Mouse (Mus musculus): ENCODE measurements at regions not wholly inside any gene's neighbourhood (a gene's known extent, or its start where the extent isn't known, plus 50 kb on each side); places are given as distances from the start of the nearest gene placed in this dataset.
A peak's percentile ranks its signal among the peaks of the same experiment; 100 is the strongest.

DNA sequence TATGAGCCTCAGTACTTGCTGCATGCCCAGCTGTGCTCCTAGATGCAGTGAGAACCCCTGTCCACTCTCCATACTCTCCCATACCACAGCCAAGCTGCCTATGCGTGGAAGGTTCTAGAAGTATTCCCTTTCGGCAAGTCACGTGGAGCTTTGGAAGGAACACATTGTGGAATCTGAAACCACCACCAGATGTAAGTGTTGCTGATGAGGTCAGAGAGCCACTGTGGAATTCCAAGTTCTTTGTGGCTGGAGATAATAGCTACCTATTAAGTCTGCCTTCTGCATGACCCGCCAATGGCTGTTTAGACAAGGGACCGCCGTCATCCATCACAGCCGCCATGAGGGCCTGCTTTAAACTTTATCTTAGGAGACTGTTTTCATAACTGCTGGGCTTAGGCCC is 84.7 kb upstream of the Errfi1 start:
- no peak for DNase-seq (ENCODE audit: low spot score)

DNA sequence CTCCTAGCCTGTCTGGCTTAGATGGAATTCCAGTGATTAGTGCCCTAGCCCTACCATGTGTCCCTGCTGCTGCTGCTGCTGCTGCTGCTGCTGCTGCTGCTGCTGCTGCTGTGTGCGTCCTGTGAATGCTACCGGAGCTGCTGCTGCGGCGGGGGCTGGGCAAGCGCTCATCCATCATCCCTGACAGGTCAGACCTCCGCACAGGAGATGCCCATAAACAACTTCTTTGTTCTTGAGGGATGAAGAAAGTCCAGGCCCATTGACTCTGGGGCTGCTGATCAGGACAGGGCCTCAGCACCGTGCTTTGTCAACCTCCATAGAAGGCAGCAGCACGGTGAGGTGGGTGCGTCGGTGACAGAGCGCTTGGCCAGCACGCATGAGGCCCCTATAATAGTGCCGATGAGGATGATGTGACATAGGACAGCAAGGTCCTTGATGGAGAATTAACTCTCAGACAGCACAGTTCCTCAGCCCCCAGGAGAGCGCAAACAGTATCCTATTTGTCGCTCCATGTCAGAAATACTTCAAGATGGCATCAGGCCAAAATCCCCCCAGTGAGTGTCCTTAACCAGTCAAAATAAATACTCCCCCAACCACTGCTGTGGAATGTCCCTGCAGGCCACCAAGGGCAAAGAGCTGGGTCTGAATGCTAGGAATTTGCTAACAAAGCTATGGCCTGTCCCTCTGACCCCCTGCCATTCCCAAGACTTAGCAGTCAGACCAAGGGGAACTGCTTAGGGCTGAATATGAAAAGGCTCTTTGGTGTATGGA is 95.1 kb upstream of the Errfi1 start:
- no peak for DNase-seq (ENCODE audit: low spot score)

DNA sequence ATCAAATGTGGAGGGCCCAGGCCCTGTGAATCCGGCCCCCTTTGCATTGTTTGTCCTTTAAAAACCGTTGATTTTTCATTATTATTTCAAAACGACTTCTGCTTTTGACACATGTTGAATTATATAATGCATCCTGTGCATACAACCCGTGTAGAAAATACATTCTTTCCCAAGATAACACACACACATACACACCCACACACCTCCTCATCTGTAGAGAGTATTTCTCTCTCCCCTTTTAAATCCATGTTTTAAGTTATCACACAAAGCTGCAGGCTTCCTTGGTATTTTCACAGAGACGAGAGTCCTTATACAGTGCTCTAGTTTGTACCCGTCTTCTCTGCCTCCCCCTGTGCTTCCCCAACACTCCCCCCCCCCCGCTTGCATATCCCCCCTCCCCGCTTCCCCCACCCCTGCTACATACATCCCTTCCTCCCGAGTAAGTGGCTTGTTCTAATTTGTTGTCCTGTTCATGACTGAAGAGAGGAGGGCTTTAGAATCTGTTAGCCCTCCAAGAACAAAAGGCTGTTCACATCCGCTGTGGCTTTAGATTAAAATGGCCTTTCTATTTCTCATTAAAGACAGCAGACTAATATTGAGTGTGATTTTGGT is 95.8 kb upstream of the Errfi1 start:
- DNase-seq (ENCODE audit: low spot score): no peak

DNA sequence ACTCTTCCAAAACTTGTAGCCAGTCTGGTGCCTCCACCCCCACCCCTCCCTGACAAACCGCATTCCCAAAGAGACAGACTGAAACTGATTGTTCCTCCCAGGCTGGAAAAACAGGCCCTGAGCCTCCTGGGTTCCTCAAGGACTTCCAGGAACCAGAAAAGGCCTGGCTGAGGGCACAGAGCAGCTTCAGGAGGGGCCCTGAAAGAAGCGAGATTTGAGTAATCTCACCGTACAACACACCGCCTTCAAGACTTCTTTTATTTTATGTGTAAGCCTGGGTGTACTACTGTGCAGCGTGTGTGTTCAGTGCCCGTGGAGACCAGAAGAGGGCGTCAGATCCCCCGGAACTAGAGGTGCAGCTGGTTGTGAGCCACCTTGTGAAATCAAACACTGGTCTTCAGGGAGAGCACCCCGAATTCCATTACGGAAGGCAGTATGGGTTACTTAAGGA is 96.4 kb upstream of the Errfi1 start:
- no peak for DNase-seq (ENCODE audit: low spot score)

DNA sequence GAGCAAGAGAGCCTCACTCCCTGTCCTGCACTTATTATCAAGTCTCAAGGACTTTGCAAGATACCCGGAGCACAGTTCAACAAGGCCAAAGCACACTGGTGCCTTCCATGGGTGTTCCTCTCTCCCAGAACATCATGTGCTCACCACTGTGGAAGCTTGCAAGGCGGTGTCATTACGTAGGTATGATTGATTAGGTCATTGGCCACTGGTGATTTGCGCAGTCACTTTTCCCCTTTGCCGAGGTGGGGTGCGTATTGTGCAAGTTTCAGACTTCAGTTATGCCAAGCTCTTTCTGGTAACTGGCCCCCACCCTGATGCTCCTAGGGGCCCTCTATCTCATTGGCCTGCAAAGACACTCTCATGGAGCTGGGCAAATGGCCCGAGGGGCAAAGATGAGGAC is 98.3 kb upstream of the Errfi1 start:
- no peak for DNase-seq (ENCODE audit: low spot score)

DNA sequence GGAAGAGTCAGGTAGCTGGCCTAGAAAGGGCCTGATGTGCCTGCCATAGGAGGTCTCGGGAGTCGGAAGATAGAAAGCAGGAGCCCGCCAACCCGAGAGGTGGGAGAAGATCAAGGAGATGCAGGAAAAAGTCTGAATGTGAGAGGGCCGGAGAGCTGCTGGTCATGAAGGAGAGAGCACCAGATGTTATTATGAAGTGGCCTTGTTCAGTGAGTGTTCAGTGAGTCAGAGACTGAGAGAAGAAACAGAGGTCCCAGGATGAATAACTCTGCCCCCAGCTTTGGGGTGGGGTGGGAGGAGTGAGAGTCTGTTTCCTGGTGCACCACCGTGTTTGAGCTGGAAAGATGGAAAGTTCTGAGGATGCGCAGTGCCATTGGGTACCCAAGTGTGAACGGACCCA is 100.2 kb upstream of the Slc45a1 start:
- no peak for DNase-seq (ENCODE audit: low spot score)

DNA sequence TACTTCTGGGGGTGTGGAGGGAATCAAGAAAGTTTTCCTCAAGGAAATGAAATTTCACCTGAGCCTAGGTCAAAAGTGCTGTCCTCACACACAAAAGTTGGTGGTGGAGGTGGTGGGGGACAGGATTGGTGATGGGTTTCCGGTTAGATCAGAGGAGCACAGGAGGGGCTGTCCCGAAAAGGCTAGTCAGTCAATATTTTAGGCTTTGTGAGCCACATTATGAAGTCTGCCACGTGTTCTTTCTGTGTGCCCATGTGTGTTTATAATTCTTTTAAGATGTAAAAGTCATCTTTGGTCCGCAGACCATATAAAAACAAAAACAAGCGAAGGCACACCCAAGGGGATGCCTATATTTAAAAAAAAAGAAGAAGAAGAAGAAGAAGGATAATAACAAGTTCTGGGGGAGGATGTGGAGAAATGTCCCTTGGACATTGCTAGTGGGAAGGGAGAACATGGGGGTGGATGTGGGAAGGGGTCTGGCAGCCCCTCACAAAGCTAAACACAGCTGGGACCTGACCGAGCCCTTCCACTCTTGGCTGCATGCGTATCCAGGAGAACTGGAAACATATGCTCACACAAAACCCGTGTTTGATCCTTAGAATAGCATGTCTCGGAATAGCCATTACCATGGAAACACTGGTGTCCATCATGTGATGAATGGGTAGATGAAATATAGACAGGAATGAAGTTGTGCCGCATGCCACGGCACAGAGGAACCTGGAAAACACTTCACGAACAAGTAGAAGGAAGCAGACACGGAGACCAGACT is 98.7 kb upstream of the Slc45a1 start:
- DNase-seq (ENCODE audit: low spot score): no peak

DNA sequence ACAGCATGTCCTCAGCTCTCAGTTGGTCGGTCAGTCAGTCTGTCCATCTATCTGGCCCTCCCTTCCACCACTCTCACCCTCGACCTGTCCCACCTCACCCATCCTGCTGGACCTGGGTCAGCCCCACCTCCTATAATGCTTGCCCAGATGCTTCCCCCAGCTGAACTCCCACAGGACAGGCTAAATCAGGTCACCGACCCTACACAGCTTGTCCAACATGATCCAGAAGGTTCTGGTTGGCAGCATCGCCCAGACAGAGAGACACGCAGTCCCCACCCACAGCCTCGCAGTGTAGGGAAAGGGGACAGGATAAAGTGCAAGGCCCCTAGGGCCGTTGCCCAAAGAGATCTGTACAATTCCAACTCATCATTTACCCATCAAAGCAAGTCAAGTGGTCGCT is 97.1 kb upstream of the Slc45a1 start:
- DNase-seq (ENCODE audit: low spot score): no peak

DNA sequence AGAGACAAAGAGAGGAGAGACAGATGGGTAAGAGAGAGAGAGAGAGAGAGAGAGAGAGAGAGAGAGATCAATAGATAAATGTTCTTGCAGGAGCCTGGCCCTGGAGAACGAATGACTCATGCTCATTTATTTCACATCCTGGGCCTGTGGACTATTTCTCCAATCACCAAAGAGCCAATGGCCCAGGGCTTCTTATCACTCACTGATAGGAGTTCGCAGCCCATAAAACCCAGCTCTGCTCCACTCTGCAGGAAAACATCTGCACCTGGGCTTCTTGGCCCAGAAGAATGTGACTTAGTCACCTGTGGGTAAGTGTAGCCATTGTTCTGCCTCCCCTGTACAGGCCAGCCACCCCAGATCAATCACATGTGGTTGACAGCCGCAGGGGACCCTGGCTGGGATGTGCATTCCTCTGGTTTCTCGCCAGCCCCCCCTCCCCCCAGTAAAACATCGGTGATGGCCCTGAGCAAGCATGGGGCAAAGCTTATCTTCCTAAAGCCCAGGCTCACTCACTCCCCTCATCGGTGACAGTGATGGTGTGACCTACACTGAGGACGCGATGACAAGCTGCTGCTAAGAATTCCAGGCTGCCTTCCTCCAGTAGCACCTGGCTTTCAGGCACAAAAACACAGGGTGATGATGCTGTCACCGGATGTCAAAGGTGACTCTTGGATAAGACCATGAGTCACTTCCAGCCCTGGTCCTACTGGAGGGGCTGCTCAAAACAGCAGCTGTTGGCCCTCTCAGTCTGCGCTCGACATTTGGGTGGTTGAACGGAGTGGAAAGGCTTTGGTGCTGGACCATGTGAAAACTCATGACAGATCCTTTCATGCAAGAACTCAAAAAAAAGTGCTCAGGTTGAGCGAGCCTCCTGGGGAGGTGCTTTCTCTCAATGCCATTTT is 96.4 kb upstream of the Slc45a1 start:
- no peak for DNase-seq (ENCODE audit: low spot score)

DNA sequence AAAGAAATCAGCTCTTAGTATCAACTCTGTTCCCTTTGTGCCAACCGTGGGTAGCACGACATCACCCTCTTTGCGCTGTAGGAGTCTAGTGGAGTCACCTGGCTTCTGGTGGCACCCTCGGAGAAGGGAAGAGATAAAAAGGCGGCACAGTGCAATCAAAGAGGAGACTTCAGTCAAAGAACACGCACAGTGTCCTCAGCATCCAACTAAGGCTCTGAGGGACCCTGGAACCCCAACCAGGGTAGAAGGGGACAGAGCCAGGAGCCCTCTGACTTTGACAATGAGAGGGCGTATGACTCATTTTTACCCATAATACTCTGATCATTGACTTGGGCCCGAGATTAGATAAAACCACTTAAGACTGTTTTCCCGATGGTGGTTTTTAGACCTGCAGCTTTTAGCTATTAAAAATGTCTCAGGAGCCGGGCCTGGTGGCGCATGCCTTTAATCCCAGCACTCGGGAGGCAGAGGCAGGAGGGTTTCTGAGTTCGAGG is 94.5 kb upstream of the Slc45a1 start:
- DNase-seq (ENCODE audit: low spot score): no peak

DNA sequence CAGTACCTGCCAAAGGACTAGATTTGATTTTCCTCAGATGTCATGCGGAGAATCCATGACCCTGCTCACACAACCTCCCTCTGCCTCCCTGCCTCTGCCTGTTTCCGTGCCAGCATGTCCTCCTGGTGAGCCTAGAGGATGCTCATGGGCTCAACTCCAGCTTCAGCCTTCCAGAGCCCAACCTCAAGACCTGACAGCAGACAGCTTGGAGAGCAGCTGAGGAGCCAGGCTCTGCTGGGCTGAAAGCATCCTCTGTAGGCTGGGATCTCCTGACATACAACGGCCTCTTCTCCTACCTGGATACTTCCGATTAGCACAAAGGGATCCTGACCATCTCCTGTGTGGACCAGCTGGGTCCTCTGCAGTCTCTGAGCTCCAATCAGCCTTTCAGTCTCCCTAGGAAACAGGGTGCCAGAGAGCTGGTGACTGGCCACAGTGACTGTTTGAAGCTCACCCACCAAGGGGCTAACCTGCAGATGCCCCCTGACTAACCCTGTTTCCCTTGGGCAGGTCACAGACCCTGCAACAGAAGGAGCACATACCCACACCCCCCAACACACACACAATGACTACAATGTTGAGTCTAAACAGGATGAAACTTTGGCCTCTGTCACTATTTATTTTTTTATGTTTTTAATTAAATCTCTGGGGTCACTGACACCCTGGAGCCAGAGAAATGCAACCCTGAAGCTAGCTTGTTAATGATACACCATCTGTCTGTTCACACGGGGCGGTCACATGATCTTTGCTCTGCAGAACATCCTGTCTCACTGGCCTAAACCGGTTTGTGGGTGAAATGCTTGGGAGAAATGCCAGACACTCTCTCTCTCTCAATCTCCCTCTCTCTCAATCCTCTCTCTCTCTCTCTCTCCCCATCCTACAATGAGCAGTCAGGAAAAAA is 93.8 kb upstream of the Slc45a1 start:
- DNase-seq (ENCODE audit: low spot score): peak; percentile 53

DNA sequence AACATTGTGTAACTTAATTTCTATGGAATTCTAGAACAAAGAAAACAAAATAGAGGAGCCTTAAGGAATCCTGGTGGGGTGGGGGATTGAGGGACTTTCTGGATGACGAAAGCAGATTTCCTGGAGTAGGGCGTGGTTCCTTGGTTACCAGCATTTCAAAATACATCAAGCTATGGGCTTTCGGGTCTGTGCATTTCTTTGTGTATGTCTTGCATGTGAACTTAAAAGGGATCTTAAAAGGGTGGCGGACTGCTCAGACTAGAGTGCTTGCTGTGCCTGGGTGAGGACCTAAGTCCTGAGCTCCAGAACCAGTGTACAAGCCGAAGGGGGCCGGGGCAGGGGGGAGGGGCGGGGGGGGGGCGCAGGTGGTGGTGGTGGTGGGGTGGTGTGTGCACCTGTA is 91.5 kb upstream of the Slc45a1 start:
- no peak for DNase-seq (ENCODE audit: low spot score)

DNA sequence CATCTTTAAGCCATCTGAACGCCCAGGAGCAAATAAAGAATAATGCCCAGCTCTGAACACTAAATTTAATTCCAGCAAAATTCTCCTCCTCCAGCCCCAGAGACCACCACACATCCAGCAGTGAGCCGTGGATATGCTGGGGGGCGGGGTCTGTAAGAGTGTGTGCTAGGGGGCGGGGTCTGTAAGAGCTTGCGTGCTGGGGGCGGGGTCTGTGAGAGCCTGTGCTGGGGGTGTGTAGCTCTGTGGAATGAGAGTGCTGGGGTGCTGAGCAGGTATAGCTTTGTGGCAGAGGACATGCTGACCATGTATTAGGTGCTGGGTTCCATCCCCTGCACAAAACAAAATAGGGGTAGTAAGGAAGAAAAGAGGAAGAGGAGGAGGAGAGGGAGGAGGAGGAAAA is 91.1 kb upstream of the Slc45a1 start:
- DNase-seq (ENCODE audit: low spot score): no peak

DNA sequence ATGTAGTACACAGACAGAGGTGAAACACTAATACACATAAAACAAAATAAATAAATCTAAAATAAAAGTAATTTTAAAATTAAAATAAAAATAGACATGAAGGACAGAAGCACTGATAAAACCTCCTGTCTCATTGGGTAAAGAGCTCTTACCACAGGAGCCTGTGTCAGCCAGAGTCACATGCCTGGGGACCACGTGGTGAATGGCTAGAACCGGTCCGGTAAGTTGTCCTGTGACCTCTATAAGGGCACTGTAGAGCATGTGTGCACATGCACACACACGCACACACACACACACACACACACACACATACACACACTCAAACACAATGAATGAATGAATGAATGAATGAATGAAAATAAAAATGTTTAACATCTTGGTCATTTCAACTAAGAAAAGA is 89.8 kb upstream of the Slc45a1 start:
- DNase-seq (ENCODE audit: low spot score): no peak

DNA sequence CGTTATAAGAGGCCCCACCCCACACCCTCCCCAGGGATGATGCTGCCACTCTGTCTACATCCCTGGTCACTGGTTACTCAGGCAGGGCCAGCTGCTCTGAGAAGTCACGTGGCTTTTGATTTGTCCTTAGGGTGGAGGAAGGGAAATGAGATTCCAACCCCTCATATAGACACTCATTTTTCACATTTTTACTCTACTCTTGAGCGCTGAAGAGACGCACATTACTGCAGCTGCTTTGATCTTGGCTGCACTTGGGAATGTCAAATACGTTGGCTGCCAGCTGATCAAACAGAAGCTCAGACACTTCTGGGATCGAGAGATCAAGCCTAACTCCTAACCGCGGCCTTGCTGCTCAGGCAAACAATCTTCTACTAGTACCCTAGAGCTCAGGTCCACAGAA is 88.2 kb upstream of the Slc45a1 start:
- no peak for DNase-seq (ENCODE audit: low spot score)

DNA sequence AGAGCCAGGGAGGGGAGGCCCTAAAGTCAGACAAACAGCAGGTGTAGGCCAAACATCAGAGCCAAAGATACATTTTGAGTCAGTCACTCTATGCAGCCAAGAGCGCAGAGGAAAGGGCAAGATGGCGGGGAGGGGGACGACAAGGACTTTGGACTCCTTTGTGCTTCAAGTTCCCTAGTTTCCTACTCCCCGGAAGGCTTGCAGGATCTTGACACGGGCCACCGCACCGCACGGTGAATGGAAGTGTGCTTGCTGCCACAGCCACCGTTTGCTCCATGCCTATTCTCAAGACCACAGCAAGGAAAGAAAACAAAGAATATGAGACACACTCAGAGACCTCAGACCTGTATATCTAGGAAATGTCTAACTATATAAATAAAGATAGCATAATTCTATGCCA is 86.8 kb upstream of the Slc45a1 start:
- no peak for DNase-seq (ENCODE audit: low spot score)

DNA sequence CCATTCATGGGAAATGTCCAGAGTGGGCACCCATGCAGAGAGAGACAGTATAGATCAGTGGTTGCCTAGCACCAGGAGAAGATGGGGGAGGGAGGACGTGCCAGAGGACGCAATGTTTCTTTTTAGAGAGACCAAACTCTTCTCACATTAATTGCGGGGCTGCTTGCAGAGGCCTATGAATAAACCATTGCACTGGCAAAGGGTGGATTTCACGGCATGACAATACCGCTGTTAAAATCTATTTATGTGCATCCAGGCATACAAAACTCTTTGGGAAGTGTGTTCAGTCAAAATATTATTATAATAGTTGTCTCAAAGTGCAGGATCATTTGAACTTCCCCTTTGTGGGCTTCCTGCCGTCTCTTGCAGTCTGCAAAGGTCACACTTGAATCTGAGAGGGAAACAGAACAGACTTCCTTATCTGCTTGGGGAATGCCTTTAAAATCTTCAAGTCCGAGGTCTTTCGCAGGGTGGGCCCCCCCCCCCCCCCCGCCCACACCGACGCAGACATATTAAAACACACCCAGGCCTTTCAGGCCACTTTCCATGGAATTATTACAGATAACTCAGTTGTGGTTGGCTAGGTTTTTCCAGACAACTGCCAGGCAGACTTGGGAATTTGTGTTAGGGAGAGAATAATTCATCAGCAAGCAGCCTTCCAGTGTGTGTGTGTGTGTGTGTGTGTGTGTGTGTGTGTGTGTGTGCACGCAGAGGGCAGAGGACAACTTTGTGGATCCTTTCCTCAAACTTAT is 78.3 kb upstream of the Slc45a1 start:
- DNase-seq (ENCODE audit: low spot score): peak; percentile 76

DNA sequence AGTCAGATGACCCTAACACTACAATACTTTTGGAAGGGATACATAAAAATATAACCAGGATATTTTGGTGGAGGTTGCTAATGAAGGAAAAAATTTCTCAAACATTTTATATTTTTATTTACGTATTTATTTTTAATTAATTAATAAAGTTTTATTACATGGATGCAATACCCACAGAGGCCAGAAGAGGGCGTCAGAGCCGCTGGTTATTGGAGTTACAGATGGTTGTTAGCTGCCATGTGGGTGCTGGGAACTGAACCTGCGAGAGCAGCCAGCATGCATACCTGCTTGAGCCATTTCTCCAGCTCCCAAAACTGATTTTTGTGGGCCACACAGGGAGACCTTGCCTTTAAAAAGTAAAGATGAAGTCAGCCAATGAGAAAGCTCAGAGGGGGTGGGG is 74.6 kb upstream of the Slc45a1 start:
- DNase-seq (ENCODE audit: low spot score): no peak

DNA sequence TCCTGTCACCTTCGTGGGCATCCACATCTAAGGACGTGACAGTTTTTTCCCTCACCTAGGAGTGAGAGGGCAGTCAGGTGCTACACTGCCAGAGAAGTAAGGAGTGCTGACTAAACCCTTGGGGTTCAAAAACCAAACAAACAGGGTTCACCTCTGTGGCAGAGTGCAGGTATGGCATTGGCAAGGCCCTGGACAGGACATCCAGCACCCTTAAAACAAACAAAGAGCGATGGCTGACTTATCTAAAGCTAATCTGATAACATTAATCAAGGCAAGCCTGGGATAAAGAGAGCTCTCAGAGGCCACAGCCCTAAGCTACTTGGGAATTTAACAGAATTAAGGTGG is 74.1 kb upstream of the Slc45a1 start:
- no peak for DNase-seq (ENCODE audit: low spot score)

Data from heart, adult 8-10 months (tissue).